Mouse (Mus musculus) urinary bladder, adult 2 months (tissue): Measurements from ENCODE around the gene Ccdc86. TPM values are rescaled to one million over a fixed set of nuclear protein-coding genes. Genes with fewer than 3 reads are reported as not detected.

Source experiments
- DNase-seq: peaks from one replicate; pipeline ENCODE4 v3.0.0; 2022; ENCODE audit warnings: low spot score
- polyA plus RNA-seq: library from polyadenylated mRNA; depleted of rRNA; stranded (reverse); fragments of >200 nt; gene quantifications from 2 replicates; pipeline ENCODE4 v1.2.3, GENCODE M21; 2012; rRNA removed

Ccdc86 gene
- polyA plus RNA-seq, 1 experiment, result 7.9 TPM

DNA sequence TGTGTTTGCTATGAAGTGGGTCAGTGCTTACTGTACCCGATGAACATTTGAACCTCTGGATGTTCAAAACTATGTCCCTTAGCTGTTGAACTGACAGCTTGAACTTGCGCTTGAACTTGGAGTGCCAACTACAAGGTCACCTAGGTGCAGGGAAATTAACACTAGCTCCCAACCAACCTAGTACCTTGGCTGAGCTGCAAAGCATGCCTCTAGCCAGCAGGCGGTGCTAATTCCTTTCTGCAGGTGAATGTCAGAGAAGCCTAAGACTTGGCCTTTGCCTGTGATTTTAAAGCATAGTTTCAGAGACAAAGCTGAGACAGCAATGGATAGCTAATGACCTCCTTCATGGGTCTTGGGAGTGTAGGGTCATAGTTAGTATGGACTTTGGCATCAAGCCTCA is 41.2 kb downstream of the Ccdc86 start:
- no peak for DNase-seq

DNA sequence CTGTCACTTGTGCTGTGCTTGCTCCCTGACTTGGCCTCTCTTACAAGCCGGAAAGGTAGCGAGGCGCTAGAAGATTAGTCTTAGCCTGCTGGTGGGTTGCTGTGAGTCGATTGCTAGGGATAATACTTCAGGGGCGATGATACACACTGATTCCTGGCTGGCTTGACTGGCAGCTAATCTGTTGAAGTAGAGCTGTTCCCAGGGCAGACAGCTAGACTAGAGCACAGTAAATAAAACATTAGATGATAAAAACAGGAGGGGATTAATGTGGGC is 43.4 kb downstream of the Ccdc86 start:
- DNase-seq, result no peak

DNA sequence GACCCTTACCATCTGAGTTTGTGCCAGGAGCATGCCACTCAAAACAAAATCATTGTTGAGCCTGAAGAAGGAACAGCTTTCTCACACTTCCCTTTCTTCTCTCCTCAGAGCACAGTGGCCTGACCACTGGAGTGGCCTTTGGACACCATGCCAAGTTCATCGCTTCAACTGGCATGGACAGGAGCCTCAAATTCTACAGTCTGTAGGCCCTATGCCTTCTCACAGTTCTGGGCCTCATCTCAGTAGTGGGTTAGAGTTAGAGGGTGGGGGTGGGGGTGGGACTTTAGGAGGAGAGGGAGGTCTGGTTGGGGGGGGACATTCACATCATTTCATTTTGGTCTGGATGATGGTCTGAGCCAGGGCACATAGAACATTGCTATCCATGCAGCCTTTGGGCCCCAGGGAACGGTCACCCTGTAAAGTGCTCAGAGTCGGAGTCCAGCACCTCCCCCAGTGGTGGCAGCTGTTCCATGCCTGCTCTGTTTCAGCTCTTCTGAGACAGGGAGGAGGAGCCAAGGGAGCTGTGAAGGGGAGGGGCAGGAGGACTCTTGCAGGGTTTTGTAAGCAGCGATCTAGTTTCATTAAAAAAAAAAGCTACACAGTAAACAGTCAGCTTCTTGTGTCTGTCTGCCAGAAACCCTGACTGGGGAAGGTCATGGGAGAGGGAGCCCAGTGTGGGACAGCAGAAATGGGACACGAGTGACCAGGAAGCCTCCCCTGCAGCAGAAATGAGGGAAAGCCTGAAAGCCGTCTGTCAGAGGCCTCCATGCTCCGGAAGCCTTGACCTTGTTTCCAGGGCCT is 43.9 kb downstream of the Ccdc86 start:
- no peak for DNase-seq

DNA sequence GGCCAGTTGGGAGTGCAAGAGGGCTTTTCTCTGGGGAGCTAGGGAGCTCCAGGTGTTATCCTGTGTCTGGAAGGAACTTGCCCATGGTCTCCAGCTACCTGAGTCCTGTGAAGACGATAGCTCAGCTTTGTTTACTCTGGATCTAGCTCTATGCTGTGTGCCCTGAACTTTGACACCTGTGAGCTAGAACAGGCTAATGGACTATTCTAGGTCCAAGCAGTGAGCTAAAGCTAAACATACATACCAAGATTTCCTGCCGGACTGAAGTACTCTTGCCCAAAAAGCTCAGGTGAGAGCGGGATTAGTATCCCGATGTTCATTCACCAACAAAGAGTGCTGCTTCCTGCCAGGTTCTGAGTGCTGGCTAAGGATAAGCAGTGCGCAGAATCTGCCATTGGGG is 44.6 kb downstream of the Ccdc86 start:
- no peak for DNase-seq

DNA sequence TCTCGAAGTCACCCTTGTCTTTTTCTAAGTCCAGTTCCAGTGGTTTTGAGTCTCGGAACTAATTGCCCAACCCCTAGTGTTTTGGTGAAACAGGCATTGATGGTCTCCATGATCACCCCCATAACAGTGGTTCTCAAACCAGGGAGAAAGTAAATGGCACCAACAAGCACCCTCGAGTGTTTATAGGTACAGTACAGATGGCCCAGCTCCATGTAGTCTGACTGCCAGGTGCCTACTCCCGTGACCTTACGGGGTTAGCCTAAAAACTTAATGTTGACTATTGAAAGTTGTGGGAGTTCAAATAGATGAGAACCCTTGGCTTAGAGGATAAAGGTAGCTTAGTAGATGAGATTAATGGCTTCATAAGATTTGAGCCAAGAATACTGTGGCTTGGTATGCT is 48.0 kb downstream of the Ccdc86 start:
- no peak for DNase-seq

DNA sequence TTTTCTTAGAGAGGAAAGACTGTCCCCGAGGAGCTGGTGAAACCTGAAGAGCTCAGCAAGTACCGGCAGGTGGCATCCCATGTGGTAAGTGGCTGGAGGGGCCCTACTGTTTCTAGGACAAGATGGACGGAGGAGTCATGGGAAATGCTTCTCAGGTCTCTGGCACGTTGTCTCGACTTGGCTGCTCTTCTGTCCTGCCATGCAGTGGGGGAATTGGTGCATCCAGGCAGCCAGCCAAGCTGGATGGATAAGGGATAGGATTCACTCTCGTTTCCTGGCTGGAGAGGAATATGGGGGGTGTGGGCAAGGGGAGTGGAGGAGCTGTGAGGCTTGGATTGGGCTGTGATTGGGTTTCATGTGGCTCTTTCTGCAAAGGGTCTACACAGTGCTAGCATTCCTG is 48.8 kb downstream of the Ccdc86 start:
- no peak for DNase-seq

DNA sequence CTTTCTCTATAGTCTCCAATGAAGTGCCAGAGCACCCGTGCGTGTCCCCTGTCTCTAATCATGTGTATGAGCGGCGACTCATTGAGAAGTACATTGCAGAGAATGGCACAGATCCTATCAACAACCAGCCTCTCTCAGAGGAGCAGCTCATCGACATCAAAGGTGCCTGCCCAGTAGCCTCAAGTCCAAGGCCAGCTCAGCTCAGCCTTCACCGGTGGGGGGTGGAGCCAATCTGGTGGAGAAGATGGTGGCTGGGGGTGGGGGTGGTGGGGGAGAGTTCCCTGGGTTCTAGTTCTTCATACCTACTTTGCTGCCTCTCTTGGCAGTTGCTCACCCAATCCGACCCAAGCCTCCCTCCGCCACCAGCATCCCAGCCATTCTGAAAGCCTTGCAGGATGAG is 51.6 kb downstream of the Ccdc86 start:
- no peak for DNase-seq

DNA sequence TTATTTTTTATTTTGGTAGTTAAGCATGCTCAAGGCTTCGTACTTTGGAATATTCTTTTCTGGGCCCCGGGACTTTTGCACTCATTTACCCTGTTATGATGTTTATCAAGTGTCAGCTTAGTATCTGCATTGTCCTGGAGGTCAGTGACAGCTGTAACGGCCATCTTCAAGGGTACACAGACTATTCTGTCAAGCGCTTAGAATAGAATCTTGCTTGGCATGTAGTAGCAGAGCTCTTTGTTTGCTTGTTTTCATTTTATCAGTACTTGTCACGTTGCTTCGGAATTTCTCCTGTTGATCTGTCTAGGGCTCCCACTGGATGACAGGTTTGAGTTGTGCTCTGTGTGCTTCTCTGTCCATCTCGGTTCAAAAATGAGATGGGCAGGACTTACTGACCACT is 52.2 kb downstream of the Ccdc86 start:
- DNase-seq, result no peak

DNA sequence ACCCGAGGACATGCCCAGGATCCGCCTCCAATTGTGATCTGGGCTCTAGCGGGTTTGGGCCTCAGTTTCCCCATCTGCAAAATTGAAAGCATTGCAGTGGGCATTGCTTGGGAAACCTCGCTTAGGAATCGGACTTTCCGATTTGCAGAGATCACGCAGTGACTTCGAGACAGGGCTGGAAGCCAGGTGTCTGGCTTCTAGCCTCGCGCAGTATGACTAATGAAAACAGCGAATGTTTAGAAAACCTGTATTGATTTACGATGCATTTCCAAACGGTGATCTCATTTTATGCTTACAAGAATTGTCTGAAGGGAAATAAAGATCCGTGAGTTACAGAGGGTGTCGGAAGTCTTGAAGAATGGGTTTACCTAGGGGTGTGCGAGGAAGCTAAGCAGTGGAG is 53.4 kb downstream of the Ccdc86 start:
- DNase-seq, result no peak

DNA sequence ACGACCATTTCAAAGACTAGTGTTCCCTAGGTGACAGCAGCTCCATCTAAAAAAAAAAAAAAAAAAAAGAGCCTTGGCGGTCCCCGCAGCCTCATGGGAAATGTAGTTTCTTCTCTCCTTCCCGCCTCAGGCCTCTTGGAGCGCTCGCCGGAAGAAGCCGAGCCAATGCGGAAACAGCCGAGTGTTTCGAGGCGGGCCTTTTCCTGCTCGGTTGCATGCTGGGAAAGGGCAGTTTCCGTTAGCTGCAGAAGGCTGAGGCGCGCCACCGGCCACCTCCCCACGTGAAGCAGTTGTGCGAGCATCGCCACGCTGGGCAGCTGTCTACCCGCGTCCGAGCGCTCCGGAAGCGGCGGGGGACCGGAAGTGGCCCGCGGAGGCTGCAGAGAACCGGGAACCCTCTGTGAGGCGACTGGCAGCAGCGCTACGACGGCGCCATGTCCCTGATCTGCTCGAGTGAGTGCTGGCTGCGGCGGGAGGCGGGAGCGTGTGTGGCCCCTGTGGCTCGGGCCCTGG is 54.0 kb downstream of the Ccdc86 start, which contains the start of gene Prpf19:
TSS of gene Prpf19 (plus strand) at position 216 of the 513 bp plus-strand sequence.
- DNase-seq, result peak; percentile 89

DNA sequence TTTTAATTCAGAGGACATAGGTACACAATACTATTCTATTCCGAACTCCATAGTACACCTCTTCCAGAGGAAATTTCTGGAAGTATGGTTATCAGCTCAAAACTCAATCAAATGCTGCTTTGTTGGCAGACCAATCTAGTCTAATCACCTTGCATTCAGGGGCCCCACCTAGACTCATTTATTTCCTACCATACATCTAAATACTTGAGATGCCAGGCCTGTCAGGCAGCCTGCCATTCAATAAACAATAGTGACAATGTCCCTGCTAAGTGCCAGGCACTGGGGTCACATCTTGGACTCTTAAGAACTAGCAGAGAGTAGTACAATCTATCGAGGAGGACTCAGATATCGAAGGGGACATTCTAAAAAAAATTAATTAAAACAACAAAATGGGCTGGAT is 56.9 kb downstream of the Ccdc86 start:
- no peak for DNase-seq

Other genes starting within 250 kb of the Ccdc86 start
- 0.50 and 0.65 TPM in 2 replicates for gene Cd5, start 210.3 kb downstream of the Ccdc86 start, polyA plus RNA-seq
- gene Cd6, start 119.2 kb downstream of the Ccdc86 start, polyA plus RNA-seq, result 0.39 and 0.50 TPM in 2 replicates
- gene Slc15a3, start 109.5 kb downstream of the Ccdc86 start, polyA plus RNA-seq, result 0.99 and 1.7 TPM in 2 replicates
- gene Tmem132a, start 79.3 kb downstream of the Ccdc86 start, polyA plus RNA-seq, result 14.7 and 16.5 TPM in 2 replicates
- gene Tmem109, start 67.3 kb downstream of the Ccdc86 start, polyA plus RNA-seq, result 132 and 133 TPM in 2 replicates
- gene Prpf19, start 54.0 kb downstream of the Ccdc86 start, polyA plus RNA-seq, result 102 and 133 TPM in 2 replicates
- gene Zp1, start 28.6 kb downstream of the Ccdc86 start, polyA plus RNA-seq, result 0.56 and 1.4 TPM in 2 replicates
- gene Ptgdr2, start 12.1 kb downstream of the Ccdc86 start, polyA plus RNA-seq, result 0.06 TPM in 2 replicates
- gene Ms4a10, start 25.4 kb upstream of the Ccdc86 start, polyA plus RNA-seq, result 0.06 TPM in 1 of 2 replicates, not detected in the other
- not detected in 2 replicates for gene Ms4a15, start 44.0 kb upstream of the Ccdc86 start, polyA plus RNA-seq
- not detected in 2 replicates for gene Ms4a18, start 68.8 kb upstream of the Ccdc86 start, polyA plus RNA-seq
- gene Ms4a8a, start 131.8 kb upstream of the Ccdc86 start, polyA plus RNA-seq, result 1.7 and 2.2 TPM in 2 replicates
- not detected in 2 replicates for gene 1700017D01Rik, start 181.6 kb upstream of the Ccdc86 start, polyA plus RNA-seq
- gene 1700025F22Rik, start 216.1 kb upstream of the Ccdc86 start, polyA plus RNA-seq, result not detected in 2 replicates
- gene Ms4a13, start 247.5 kb upstream of the Ccdc86 start, polyA plus RNA-seq, result not detected in 2 replicates